Mouse (Mus musculus) forebrain, postnatal 0 days (tissue): ENCODE measurements around the gene Ms4a18. TPM values are rescaled to one million over a fixed set of nuclear protein-coding genes. Genes with fewer than 3 reads are reported as not detected.

Source experiments
- ATAC-seq: fragments of 200-750 bp; cut with Nextera tagmentation; 2 replicates; pipeline ENCODE4 v1.8.0; 2017; ENCODE audit warnings: mild to moderate bottlenecking, moderate library complexity
- DNase-seq: peaks from one replicate; pipeline ENCODE4 v3.0.0-alpha.2; 2015
- H3K27ac ChIP-seq: fragments of 300-500 bp; sonication (generic); 2 replicates; pipeline ENCODE4 v1.5.1; 2014; ENCODE audit warnings: low read depth, mild to moderate bottlenecking, antibody characterized with exemption, low read length, moderate library complexity, mixed read lengths
- H3K27me3 ChIP-seq: fragments of 300-500 bp; sonication (generic); 2 replicates; pipeline ENCODE4 v1.6.1; 2014; ENCODE audit warnings: mild to moderate bottlenecking, low read length, mixed read lengths; ENCODE audit not compliant: insufficient read depth
- H3K36me3 ChIP-seq: fragments of 300-500 bp; sonication (generic); 2 replicates; pipeline ENCODE4 v1.6.1; 2014; ENCODE audit warnings: mild to moderate bottlenecking, moderate library complexity; ENCODE audit not compliant: insufficient read depth
- H3K4me1 ChIP-seq: fragments of 300-500 bp; sonication (generic); 2 replicates; pipeline ENCODE4 v1.6.1; 2014; ENCODE audit warnings: antibody characterized with exemption; ENCODE audit not compliant: insufficient read depth
- H3K4me2 ChIP-seq: fragments of 300-500 bp; sonication (generic); 2 replicates; pipeline ENCODE4 v1.6.1; 2014; ENCODE audit warnings: low read depth, mild to moderate bottlenecking, moderate library complexity
- H3K4me3 ChIP-seq: fragments of 300-500 bp; sonication (generic); 2 replicates; pipeline ENCODE4 v1.5.1; 2014; ENCODE audit warnings: low read depth, low read length, mixed read lengths
- H3K9ac ChIP-seq: fragments of 300-500 bp; sonication (generic); 2 replicates; pipeline ENCODE4 v1.6.1; 2014; ENCODE audit warnings: mild to moderate bottlenecking
- H3K9me3 ChIP-seq: fragments of 300-500 bp; sonication (generic); 2 replicates; pipeline ENCODE4 v1.6.1; 2016; ENCODE audit warnings: low read length
- CTCF ChIP-seq: sonication (generic); IDR thresholded peaks from 2 replicates; pipeline ENCODE4 v1.5.1; 2016; ENCODE audit warnings: antibody characterized with exemption, control low read depth, low read depth
- WGBS: fragments of 180-500 bp; shearing (Covaris S2); extraction: QIAGEN DNeasy Blood & Tissue Kit; methylation state at CpG from one replicate; pipeline ENCODE4 v1.1.7; 2014; 5-methylcytosine and 5-hydroxymethylcytosine counted together
- polyA plus RNA-seq: library from polyadenylated mRNA; unstranded; fragments of >200 nt; fragmentation: Nextera tagmentation; extraction: Ambion mirVana; gene quantifications from 2 replicates; pipeline ENCODE4 v1.2.1, GENCODE M21; 2015
- total RNA-seq: library from RNA; depleted of rRNA; stranded (reverse); fragments of >200 nt; gene quantifications from 2 replicates; pipeline ENCODE4 v1.2.3, GENCODE M21; 2014

Gene Ms4a18
- total and polyA plus RNA-seq, 2 experiments from 2014 or later = not detected

- Histone ChIP-seq H3K27ac (no peak overlapping the region), H3K4me1 (no peaks in the 10 kb centered on the region), H3K9ac (no peak overlapping the region), H3K4me2 (no peak overlapping the region), H3K36me3 (no peaks in the 10 kb centered on the region), H3K9me3 (no peaks in the 10 kb centered on the region), H3K4me3 (no peak overlapping the region), H3K27me3 (no peaks in the 10 kb centered on the region)
- TF ChIP-seq CTCF = no peak
- DNase-seq (no peak), ATAC-seq (no peak)
- WGBS = 79% methylated on average over 2 of the region's 2 CpGs
These were observed 32.5 kb upstream of the Ms4a18 start for GRCm38 (mm10) chr19:11050286-11050685.

- DNase-seq = no peak
- no peak for TF ChIP-seq CTCF
- H3K4me2 ChIP-seq = no peak overlapping the region
- H3K27ac ChIP-seq = no peak overlapping the region
- ATAC-seq = no peak
- H3K27me3 ChIP-seq = no peaks in the 10 kb centered on the region
- no peak overlapping the region for H3K9ac ChIP-seq
- no peaks in the 10 kb centered on the region for H3K4me1 ChIP-seq
- H3K9me3 ChIP-seq = no peaks in the 10 kb centered on the region
- H3K4me3 ChIP-seq = no peak overlapping the region
- no peaks in the 10 kb centered on the region for H3K36me3 ChIP-seq
These were observed 31.6 kb upstream of the Ms4a18 start for GRCm38 (mm10) chr19:11049426-11049825.

- 71% methylated on average over 1 of the region's 1 CpGs for WGBS
- TF ChIP-seq CTCF = no peak
- Histone ChIP-seq H3K27ac (no peak overlapping the region), H3K9me3 (no peaks in the 10 kb centered on the region), H3K36me3 (no peaks in the 10 kb centered on the region), H3K4me3 (no peak overlapping the region), H3K4me1 (no peaks in the 10 kb centered on the region), H3K27me3 (no peaks in the 10 kb centered on the region), H3K4me2 (no peak overlapping the region), H3K9ac (no peak overlapping the region)
- DNase-seq (no peak), ATAC-seq (no peak)
These were observed 30.7 kb upstream of the Ms4a18 start for GRCm38 (mm10) chr19:11048503-11048902.

- H3K27ac ChIP-seq = no peak overlapping the region
- H3K27me3 ChIP-seq = no peaks in the 10 kb centered on the region
- no peak overlapping the region for H3K9ac ChIP-seq
- TF ChIP-seq CTCF = no peak
- no peak overlapping the region for H3K4me2 ChIP-seq
- H3K36me3 ChIP-seq = no peaks in the 10 kb centered on the region
- no peak for DNase-seq
- no peaks in the 10 kb centered on the region for H3K9me3 ChIP-seq
- no peak overlapping the region for H3K4me3 ChIP-seq
- 77% methylated on average over 6 of the region's 6 CpGs for WGBS
- no peaks in the 10 kb centered on the region for H3K4me1 ChIP-seq
- ATAC-seq = no peak
These were observed 30.2 kb upstream of the Ms4a18 start for GRCm38 (mm10) chr19:11048009-11048408.

GRCm38 (mm10) chr19:11044996-11045711 is 27.3 kb upstream of the Ms4a18 start:
- Histone ChIP-seq H3K27ac (no peak overlapping the region), H3K9me3 (no peaks in the 10 kb centered on the region), H3K36me3 (no peaks in the 10 kb centered on the region), H3K4me2 (peak overlapping the region; percentile 57), H3K9ac (peak overlapping the region; percentile 31; the same call in 1 of the 2 replicates), H3K27me3 (no peaks in the 10 kb centered on the region), H3K4me1 (no peaks in the 10 kb centered on the region), H3K4me3 (peak overlapping the region; percentile 44)
- TF ChIP-seq CTCF = peak; percentile 64
- peak; percentile 20 for DNase-seq
- WGBS = 5% methylated on average over 36 of the region's 40 CpGs
- ATAC-seq = peak; percentile 99

GRCm38 (mm10) chr19:11044671-11044995 is 26.8 kb upstream of the Ms4a18 start:
- no peaks in the 10 kb centered on the region for H3K36me3 ChIP-seq
- DNase-seq (peak; percentile 62), ATAC-seq (peak; percentile 74)
- peak overlapping the region; percentile 44 for H3K4me3 ChIP-seq
- no peak for TF ChIP-seq CTCF
- H3K27ac ChIP-seq = no peak overlapping the region
- H3K4me2 ChIP-seq = peak overlapping the region; percentile 57
- H3K9ac ChIP-seq = peak overlapping the region; percentile 31; the same call in 1 of the 2 replicates
- no peaks in the 10 kb centered on the region for H3K4me1 ChIP-seq
- 15% methylated on average over 5 of the region's 5 CpGs for WGBS
- no peaks in the 10 kb centered on the region for H3K9me3 ChIP-seq
- H3K27me3 ChIP-seq = no peaks in the 10 kb centered on the region

- no peak for TF ChIP-seq CTCF
- no peak for DNase-seq
- Histone ChIP-seq H3K4me1 (no peaks in the 10 kb centered on the region), H3K9ac (no peak overlapping the region), H3K4me2 (no peak overlapping the region), H3K27me3 (no peaks in the 10 kb centered on the region), H3K36me3 (no peaks in the 10 kb centered on the region), H3K27ac (no peak overlapping the region), H3K9me3 (no peaks in the 10 kb centered on the region), H3K4me3 (no peak overlapping the region)
- ATAC-seq = no peak
These were observed 19.7 kb upstream of the Ms4a18 start for GRCm38 (mm10) chr19:11037570-11037969.

GRCm38 (mm10) chr19:11022382-11022781 is 4.6 kb upstream of the Ms4a18 start:
- H3K9ac ChIP-seq = no peak overlapping the region
- no peak overlapping the region for H3K4me3 ChIP-seq
- DNase-seq (no peak), ATAC-seq (no peak)
- no peak for TF ChIP-seq CTCF
- H3K36me3 ChIP-seq = no peaks in the 10 kb centered on the region
- H3K27ac ChIP-seq = no peak overlapping the region
- no peaks in the 10 kb centered on the region for H3K27me3 ChIP-seq
- H3K4me2 ChIP-seq = no peak overlapping the region
- H3K9me3 ChIP-seq = no peaks in the 10 kb centered on the region
- H3K4me1 ChIP-seq = no peaks in the 10 kb centered on the region
